Mouse (Mus musculus) stomach, embryonic 16.5 days (tissue): ENCODE measurements at regions not wholly inside any gene's neighbourhood (a gene's known extent, or its start where the extent isn't known, plus 50 kb on each side); places are given as distances from the start of the nearest gene placed in this dataset.
A peak's percentile ranks its signal among the peaks of the same experiment; 100 is the strongest.

ENCODE experiments used
- ATAC-seq: fragments of 200-750 bp; cut with Nextera tagmentation; 2 replicates; pipeline ENCODE4 v1.8.0; 2017; ENCODE audit warnings: moderate number of reproducible peaks, moderate TSS enrichment; ENCODE audit not compliant: insufficient read depth, low FRiP score
- H3K27ac ChIP-seq: fragments of 300-500 bp; sonication (generic); 2 replicates; pipeline ENCODE4 v1.5.1; 2014; ENCODE audit warnings: low read length
- H3K27me3 ChIP-seq: fragments of 300-500 bp; sonication (generic); 2 replicates; pipeline ENCODE4 v1.6.1; 2014; ENCODE audit warnings: low read length, control low read depth, mixed read lengths; ENCODE audit not compliant: control insufficient read depth, insufficient read depth
- H3K36me3 ChIP-seq: fragments of 300-500 bp; sonication (generic); 2 replicates; pipeline ENCODE4 v1.6.1; 2014; ENCODE audit warnings: low read length; ENCODE audit not compliant: control insufficient read depth, insufficient read depth
- H3K4me1 ChIP-seq: fragments of 300-500 bp; sonication (generic); 2 replicates; pipeline ENCODE4 v1.6.1; 2014; ENCODE audit warnings: low read length, control low read depth, mixed read lengths; ENCODE audit not compliant: control insufficient read depth, insufficient read depth
- H3K4me2 ChIP-seq: fragments of 300-500 bp; sonication (generic); 2 replicates; pipeline ENCODE4 v1.6.1; 2014; ENCODE audit warnings: low read depth, low read length, mixed read lengths
- H3K4me3 ChIP-seq: fragments of 300-500 bp; sonication (generic); replicated peaks from 2 replicates; pipeline ENCODE4 v1.5.1; 2014; ENCODE audit warnings: mild to moderate bottlenecking, low read length
- H3K9ac ChIP-seq: fragments of 300-500 bp; sonication (generic); 2 replicates; pipeline ENCODE4 v1.6.1; 2014; ENCODE audit warnings: low read length
- H3K9me3 ChIP-seq: fragments of 300-500 bp; sonication (generic); replicated peaks from 2 replicates; pipeline ENCODE4 v1.6.1; 2016; ENCODE audit warnings: low read length, control low read depth; ENCODE audit not compliant: control insufficient read depth
- WGBS: fragments of 180-500 bp; shearing (Covaris S2); extraction: QIAGEN DNeasy Blood & Tissue Kit; methylation state at CpG from one replicate; pipeline ENCODE4 v1.1.7; 2014; 5-methylcytosine and 5-hydroxymethylcytosine counted together

DNA sequence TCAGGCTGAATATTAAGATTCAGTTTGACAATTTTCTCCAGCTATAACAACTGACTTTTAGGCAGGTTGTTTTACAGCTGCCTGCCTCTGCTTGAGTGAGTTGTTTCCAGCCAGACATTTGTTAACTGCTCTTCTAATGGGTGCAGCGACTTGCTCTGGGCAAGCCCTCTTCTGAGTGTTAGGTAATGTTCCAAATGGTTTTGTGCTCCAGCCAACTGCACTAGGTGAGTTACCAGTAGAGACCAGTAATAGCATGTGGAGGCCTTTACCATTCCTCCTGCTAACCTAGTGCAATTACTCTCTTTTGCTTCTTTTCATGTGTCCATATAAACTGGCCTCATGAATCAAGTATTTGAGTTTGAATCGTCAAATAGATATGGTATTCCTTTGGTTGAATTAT, 1407.9 kb downstream of the Slc22a22 start:
- WGBS = 68% methylated on average over 2 of the region's 2 CpGs
- no peak for ATAC-seq
- no peak overlapping the region for H3K27ac ChIP-seq
- H3K9me3 ChIP-seq = peaks cover 3% of the 10 kb centered on the region; the same call in 1 of the 2 replicates
- H3K4me1 ChIP-seq = no peaks in the 10 kb centered on the region
- no peak overlapping the region for H3K4me3 ChIP-seq
- no peak overlapping the region for H3K9ac ChIP-seq
- H3K36me3 ChIP-seq = no peaks in the 10 kb centered on the region
- H3K4me2 ChIP-seq = no peak overlapping the region
- no peaks in the 10 kb centered on the region for H3K27me3 ChIP-seq

DNA sequence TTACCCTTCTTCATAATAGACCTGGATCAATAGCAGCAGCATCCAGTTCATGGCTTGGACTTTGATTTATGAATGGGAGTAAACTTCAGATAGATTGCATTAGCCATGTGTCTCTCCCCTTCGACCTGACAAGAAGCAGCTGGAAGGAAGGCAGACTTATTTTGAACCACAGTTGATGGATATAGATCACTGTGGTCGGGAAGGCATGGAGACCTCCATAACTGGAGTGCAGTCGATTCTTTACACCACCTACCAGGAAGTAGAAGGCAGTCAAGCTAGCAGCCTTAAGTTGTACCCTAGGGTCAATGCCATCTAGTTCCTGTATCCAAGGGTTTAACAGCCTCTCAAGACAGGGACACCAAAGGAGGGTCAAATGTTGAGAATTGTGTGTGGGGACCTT, 1410.2 kb downstream of the Slc22a22 start:
- ATAC-seq = no peak
- Histone ChIP-seq H3K36me3 (no peaks in the 10 kb centered on the region), H3K27me3 (no peaks in the 10 kb centered on the region), H3K4me2 (no peak overlapping the region), H3K9me3 (no peaks in the 10 kb centered on the region), H3K9ac (no peak overlapping the region), H3K27ac (no peak overlapping the region), H3K4me1 (no peaks in the 10 kb centered on the region), H3K4me3 (no peak overlapping the region)
- WGBS = 30% methylated on average over 3 of the region's 3 CpGs

DNA sequence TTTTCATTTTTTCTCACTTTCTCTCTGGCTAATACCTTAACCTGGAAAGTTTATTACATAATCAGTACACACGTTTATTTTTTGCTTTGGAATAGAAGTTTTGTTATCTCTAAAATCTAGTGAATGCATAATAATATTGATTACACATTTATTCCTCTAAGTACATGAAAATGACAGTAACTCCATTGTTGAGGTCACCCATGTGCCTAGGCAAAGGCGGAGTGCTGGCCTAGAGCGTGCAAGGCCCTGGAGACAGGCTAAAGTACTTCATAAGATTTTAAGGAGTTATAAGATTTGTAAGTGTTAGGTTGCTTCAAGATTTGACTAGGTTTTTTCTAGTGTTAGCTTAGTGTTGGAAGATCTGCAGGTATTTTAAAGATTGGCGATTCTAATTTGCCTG, 1410.9 kb downstream of the Slc22a22 start:
- WGBS = 60% methylated on average over 4 of the region's 4 CpGs
- no peaks in the 10 kb centered on the region for H3K36me3 ChIP-seq
- no peak overlapping the region for H3K4me2 ChIP-seq
- no peaks in the 10 kb centered on the region for H3K9me3 ChIP-seq
- no peak overlapping the region for H3K27ac ChIP-seq
- H3K4me1 ChIP-seq = no peaks in the 10 kb centered on the region
- no peak overlapping the region for H3K9ac ChIP-seq
- ATAC-seq = no peak
- H3K4me3 ChIP-seq = no peak overlapping the region
- no peaks in the 10 kb centered on the region for H3K27me3 ChIP-seq

DNA sequence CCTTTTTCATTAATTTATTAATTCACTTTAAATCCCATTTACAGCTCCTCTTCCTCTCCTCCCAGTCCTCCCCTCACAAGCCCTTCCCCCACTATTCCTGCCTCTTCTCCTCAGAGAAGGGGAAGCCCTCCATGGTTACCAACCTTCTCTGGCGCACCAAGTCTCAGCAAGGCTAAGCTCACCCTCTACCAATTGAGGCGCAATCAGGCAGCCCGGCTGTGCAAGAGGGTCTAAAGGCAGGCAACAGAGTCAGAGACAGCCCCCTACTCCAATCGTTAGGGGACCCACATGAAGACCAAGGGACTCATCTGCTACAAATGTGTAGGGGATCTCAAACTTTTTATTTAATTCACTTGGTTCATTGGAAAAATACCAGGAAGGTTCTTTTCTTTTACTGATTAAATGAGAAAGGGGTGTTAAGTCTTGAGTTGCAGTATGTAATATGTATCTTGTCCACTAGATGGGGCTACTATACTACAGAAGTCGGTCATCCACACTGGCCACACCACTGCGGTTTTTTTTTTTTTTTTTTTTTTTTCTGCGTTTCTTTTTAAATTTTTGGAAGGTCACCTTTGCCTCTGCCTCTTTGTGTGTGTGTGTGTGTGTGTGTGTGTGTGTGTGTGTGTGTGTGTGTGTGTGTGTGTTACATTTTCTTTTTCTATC, 1411.4 kb downstream of the Slc22a22 start:
- Histone ChIP-seq H3K36me3 (no peaks in the 10 kb centered on the region), H3K27ac (no peak overlapping the region), H3K9me3 (no peaks in the 10 kb centered on the region), H3K27me3 (no peaks in the 10 kb centered on the region), H3K4me3 (no peak overlapping the region), H3K9ac (no peak overlapping the region), H3K4me1 (no peaks in the 10 kb centered on the region), H3K4me2 (no peak overlapping the region)
- WGBS = 33% methylated on average over 7 of the region's 7 CpGs
- ATAC-seq = no peak

DNA sequence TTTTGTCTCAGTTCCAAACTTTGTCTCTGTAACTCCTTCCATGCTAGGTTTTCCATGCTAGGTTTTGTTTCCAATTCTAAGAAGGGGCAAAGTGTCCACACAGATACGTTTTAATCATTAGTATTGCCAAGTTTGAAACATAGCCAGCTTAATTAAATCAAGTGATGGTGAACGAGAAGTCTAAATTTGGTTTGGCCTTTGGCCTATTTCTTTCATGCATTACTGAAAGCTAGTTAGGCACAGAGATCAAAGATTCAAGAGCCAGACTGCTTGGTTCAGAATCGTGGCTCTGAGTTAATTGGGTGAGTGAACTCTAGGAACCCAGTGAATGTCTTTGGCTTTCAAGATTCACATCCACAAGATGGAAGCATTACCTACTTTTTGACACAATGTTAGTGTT, 1414.8 kb downstream of the Slc22a22 start:
- no peaks in the 10 kb centered on the region for H3K36me3 ChIP-seq
- ATAC-seq = no peak
- no peak overlapping the region for H3K27ac ChIP-seq
- H3K9ac ChIP-seq = no peak overlapping the region
- WGBS = 80% methylated on average over 3 of the region's 3 CpGs
- H3K4me3 ChIP-seq = no peak overlapping the region
- H3K4me2 ChIP-seq = no peak overlapping the region
- H3K27me3 ChIP-seq = no peaks in the 10 kb centered on the region
- no peaks in the 10 kb centered on the region for H3K4me1 ChIP-seq
- no peaks in the 10 kb centered on the region for H3K9me3 ChIP-seq

DNA sequence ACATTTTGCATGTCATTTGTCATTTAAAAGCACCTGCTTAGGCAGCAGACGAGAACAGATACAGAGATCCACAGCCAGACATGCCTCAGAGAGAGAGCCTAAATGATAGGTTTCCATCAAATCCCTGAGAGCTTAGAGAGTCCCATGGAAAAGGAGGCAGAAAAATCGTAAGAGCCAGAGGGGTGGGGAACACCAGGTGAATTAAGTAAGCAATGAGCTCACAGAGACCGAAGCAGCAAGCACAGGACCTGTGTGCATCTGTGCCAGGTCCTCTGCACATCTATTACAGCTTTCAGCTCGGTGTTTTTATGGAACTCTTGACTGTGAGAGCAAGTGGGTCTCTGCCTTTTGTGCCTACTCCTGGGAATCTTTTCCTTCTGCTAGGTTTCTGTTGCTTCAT, 1416.1 kb downstream of the Slc22a22 start:
- Histone ChIP-seq H3K4me3 (no peak overlapping the region), H3K36me3 (no peaks in the 10 kb centered on the region), H3K4me1 (no peaks in the 10 kb centered on the region), H3K27ac (no peak overlapping the region), H3K9ac (no peak overlapping the region), H3K9me3 (no peaks in the 10 kb centered on the region), H3K27me3 (no peaks in the 10 kb centered on the region), H3K4me2 (no peak overlapping the region)
- ATAC-seq = no peak
- WGBS = 56% methylated on average over 4 of the region's 4 CpGs

DNA sequence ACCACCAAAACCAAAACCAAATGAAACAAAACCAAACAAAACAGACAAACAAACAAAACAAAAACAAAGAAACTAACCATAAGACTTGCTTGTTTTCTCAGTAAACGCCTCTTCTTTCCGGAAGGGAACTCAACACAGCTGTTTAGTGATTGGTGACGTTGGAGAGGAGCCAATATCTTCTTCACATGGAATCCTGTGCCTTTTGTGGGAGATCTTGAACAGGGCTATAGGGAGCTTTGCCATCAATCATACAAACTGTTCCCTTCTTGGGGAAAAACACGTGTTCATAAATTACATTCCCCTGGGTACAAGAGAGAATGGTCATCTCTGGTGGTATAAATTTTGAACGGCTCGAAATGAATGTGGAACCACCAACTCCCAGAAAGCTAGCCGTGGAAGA, 1426.7 kb downstream of the Slc22a22 start:
- no peaks in the 10 kb centered on the region for H3K4me1 ChIP-seq
- no peak overlapping the region for H3K4me3 ChIP-seq
- no peak overlapping the region for H3K9ac ChIP-seq
- no peaks in the 10 kb centered on the region for H3K27me3 ChIP-seq
- H3K36me3 ChIP-seq = no peaks in the 10 kb centered on the region
- H3K4me2 ChIP-seq = no peak overlapping the region
- H3K9me3 ChIP-seq = no peaks in the 10 kb centered on the region
- no peak overlapping the region for H3K27ac ChIP-seq
- no peak for ATAC-seq
- WGBS = 47% methylated on average over 7 of the region's 7 CpGs

DNA sequence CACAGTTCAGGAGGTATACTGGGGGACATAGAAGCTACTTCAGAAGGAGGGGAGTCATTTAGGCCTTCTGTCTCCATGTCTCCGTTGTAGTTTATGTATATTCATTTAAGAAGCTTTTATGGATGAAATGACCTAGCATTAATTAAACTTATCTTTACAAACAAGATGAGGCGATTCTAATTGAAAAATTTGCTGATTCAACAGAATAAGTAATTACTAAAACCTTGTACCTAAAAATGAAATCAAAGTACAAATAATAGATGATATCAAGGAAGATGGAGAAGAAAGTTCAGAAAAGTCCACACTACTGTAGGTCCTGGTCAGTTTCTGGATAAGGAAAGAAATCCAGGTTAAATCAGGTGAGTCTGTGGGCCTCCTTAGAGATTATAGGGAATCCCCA, 1429.6 kb downstream of the Slc22a22 start:
- Histone ChIP-seq H3K4me3 (no peak overlapping the region), H3K36me3 (no peaks in the 10 kb centered on the region), H3K9me3 (no peaks in the 10 kb centered on the region), H3K4me2 (no peak overlapping the region), H3K27me3 (no peaks in the 10 kb centered on the region), H3K4me1 (no peaks in the 10 kb centered on the region), H3K9ac (no peak overlapping the region), H3K27ac (no peak overlapping the region)
- no peak for ATAC-seq
- 83% methylated on average over 2 of the region's 2 CpGs for WGBS

DNA sequence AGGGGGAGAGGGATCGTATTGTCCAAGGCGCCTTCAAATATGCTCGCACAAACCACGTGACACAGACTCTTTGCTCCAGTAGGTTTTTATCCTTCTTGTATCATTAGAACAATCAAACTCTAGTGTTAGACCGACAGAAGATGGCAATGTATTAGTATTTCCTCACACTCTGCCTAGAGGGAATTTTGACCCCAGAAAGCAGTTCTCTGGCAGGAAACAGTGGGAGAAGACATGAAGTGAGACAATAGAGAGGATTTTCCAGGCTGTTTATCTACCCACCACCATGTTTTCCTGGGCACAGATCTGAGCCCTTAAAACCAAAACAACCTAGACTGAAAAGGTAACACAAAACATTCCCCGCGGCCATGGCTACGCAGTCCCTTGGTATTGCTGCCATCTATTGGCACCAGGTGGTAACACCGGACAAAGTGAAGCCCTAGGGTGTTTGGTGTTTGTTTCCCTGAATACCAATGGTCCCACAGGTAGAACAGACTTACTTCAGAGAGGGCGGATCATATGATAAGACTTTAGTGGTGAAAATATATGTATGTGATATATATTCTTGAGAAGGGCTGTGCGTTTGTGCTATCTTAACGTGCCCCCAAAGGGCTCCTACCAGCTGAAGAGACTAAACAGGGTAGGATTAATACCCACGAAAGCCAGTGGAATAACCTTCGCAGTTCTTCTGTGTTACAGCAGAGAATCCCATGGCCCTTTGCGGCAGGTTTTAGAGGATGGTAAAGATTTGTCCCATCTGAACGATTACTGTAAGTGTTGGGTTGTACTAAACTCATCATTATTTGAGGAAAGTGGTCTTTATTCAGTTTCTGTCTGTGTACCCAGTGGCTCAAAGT, 1430.5 kb downstream of the Slc22a22 start:
- Histone ChIP-seq H3K9me3 (no peaks in the 10 kb centered on the region), H3K4me2 (peak overlapping the region; percentile 63), H3K9ac (peak overlapping the region; percentile 63; the same call in 1 of the 2 replicates), H3K4me3 (peak overlapping the region; percentile 42), H3K27me3 (no peaks in the 10 kb centered on the region), H3K36me3 (no peaks in the 10 kb centered on the region), H3K27ac (no peak overlapping the region), H3K4me1 (no peaks in the 10 kb centered on the region)
- WGBS = 28% methylated on average over 16 of the region's 16 CpGs
- peak; percentile 68 for ATAC-seq
